18 mouse cellular contexts compared by ENCODE assay signal in the genomic region with DNA sequence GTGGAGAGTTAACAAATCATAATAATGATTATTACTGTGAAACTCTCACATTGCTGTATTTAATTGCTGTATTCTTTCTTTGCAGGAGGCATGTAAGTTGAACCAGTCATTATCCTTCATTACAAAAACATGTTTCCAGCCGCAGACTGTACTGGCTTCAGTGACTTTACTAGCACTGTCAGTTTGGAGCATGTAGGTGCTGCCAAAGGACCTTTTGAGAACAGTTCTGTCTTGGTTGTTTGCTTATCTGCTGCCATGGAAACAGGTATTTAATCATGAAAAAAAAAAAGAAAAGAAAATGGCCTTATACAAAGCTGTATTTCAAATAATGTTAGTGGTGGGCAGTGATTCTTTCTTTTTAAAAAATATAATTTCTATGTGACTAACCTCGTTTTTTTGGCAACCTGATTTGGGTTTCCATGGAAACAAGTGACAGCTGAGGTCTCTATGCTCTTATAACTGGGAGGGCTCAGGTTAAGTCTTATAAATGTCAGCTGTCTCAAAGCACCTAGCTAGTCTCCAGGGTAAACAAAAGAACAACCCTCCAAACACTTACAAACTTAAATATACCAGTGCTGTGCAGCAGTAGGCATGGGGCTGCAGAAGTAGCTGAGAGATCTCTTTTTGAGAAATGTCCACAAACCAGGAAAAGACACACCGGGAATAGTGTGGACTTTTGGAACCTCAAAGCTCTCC.
DNase-seq lines count a peak whose midpoint lies in the region; ATAC-seq lines count a peak whose summit lies in the region.
"Had no signal": no experiment of that assay in that cellular context is flagged by ENCODE, and none has a peak within 500 bp of the region (broad histone marks: within the 10 kb centered on the region; RNA-seq: fewer than 3 reads in every experiment).

No protein-coding gene starts in this region.

- H3K27ac ChIP-seq in hindbrain, embryonic 13.5 days, result no peak overlapping the region
- H3K27ac ChIP-seq in hindbrain, embryonic 11.5 days (ENCODE audit: low read depth, low read length), result no peak overlapping the region
- no peak overlapping the region for H3K27ac ChIP-seq in forebrain, embryonic 16.5 days (ENCODE audit: low read length)

- H3K9ac ChIP-seq in hindbrain, embryonic 13.5 days, result no peak overlapping the region
- H3K9ac ChIP-seq in hindbrain, embryonic 11.5 days (ENCODE audit: low read depth, low read length), result no peak overlapping the region
- no peak overlapping the region for H3K9ac ChIP-seq in forebrain, embryonic 16.5 days (replicated peaks; ENCODE audit: low read depth, low read length)

- H3K4me2 ChIP-seq in hindbrain, embryonic 13.5 days, result no peak overlapping the region
- H3K4me2 ChIP-seq in hindbrain, embryonic 11.5 days (replicated peaks; ENCODE audit: low read depth, low read length), result no peak overlapping the region
- no peak overlapping the region for H3K4me2 ChIP-seq in forebrain, embryonic 16.5 days (ENCODE audit: low read length)

- H3K36me3 ChIP-seq in hindbrain, embryonic 13.5 days, result no peaks in the 10 kb centered on the region
- no peaks in the 10 kb centered on the region for H3K36me3 ChIP-seq in hindbrain, embryonic 11.5 days (ENCODE audit: control insufficient read depth, insufficient read depth, low read length)
- no peaks in the 10 kb centered on the region for H3K36me3 ChIP-seq in forebrain, embryonic 16.5 days (ENCODE audit: control insufficient read depth, insufficient read depth)

- H3K27me3 ChIP-seq in hindbrain, embryonic 13.5 days, result no peaks in the 10 kb centered on the region
- no peaks in the 10 kb centered on the region for H3K27me3 ChIP-seq in hindbrain, embryonic 11.5 days (ENCODE audit: control insufficient read depth, insufficient read depth, low read length)
- no peaks in the 10 kb centered on the region for H3K27me3 ChIP-seq in forebrain, embryonic 16.5 days (replicated peaks; ENCODE audit: control insufficient read depth, insufficient read depth, low read length)

- 55% methylated on average over 3 of the region's 3 CpGs for WGBS in hindbrain, embryonic 13.5 days
- WGBS in hindbrain, embryonic 11.5 days, result 65% methylated on average over 3 of the region's 3 CpGs
- 42% methylated on average over 3 of the region's 3 CpGs for WGBS in forebrain, embryonic 16.5 days

- peak; percentile 24; the same call in 1 of the 2 replicates for ATAC-seq in hindbrain, embryonic 13.5 days (ENCODE audit: low FRiP score)
- no peak for ATAC-seq in hindbrain, embryonic 11.5 days (ENCODE audit: low FRiP score)
- ATAC-seq in forebrain, embryonic 16.5 days, result peak; percentile 68; the same call in 1 of the 2 replicates
- ATAC-seq: activated CD4-positive, CD25-positive, alpha-beta regulatory T cell, adult 4 months; inflammation-experienced regulatory T-cells, adult 6 months had no signal

- H3K4me1 ChIP-seq in hindbrain, embryonic 13.5 days (replicated peaks), result 0 out of 2 replicates have a peak, but pooled peaks cover 5% of the 10 kb centered on the region
- no peaks in the 10 kb centered on the region for H3K4me1 ChIP-seq in hindbrain, embryonic 11.5 days (replicated peaks; ENCODE audit: control insufficient read depth, insufficient read depth, low read length)
- 0 out of 2 replicates have a peak, but pooled peaks cover 4% of the 10 kb centered on the region for H3K4me1 ChIP-seq in forebrain, embryonic 16.5 days (replicated peaks; ENCODE audit: control insufficient read depth, insufficient read depth, low read length)

- no peak overlapping the region for H3K4me3 ChIP-seq in hindbrain, embryonic 13.5 days
- H3K4me3 ChIP-seq in hindbrain, embryonic 11.5 days (ENCODE audit: low read depth, low read length), result no peak overlapping the region
- H3K4me3 ChIP-seq in forebrain, embryonic 16.5 days (replicated peaks; ENCODE audit: low read length), result no peak overlapping the region

- no peak for DNase-seq in hindbrain, embryonic 11.5 days (ENCODE audit: low spot score)
- DNase-seq in lung, postnatal 36 days, result peak; percentile 11
- DNase-seq in lung, postnatal 4 days, result no peak
- no peak for DNase-seq in heart, adult 18-20 months
- DNase-seq in testis, postnatal 14 days (ENCODE audit: low spot score), result no peak
- DNase-seq: adrenal gland, postnatal 25 days; B cell, adult 2 months; cerebellum, adult 9-11 months; embryo, embryonic 11 days; gastrocnemius, postnatal 25 days; kidney, adult 8-10 months; kidney, postnatal 4 days; lung, adult 18-20 months; retina, postnatal 1 day had no signal

- H3K9me3 ChIP-seq in hindbrain, embryonic 13.5 days, result no peaks in the 10 kb centered on the region
- no peaks in the 10 kb centered on the region for H3K9me3 ChIP-seq in hindbrain, embryonic 11.5 days (ENCODE audit: control insufficient read depth, low read length)
- H3K9me3 ChIP-seq in forebrain, embryonic 16.5 days (ENCODE audit: control insufficient read depth, low read length), result no peaks in the 10 kb centered on the region
